Mouse (Mus musculus) lung, adult 2 months (tissue): ENCODE data around the gene Dido1.

Source experiments
- CTCF ChIP-seq: fragments of 200-500 bp; IDR thresholded peaks from 2 replicates; pipeline ENCODE4 v1.5.1; 2011; ENCODE audit warnings: mild to moderate bottlenecking, low read length, control low read depth; ENCODE audit not compliant: insufficient read depth
- POLR2A ChIP-seq: fragments of 200-500 bp; IDR thresholded peaks from 2 replicates; pipeline ENCODE4 v1.6.1; 2011; ENCODE audit warnings: low read depth, mild to moderate bottlenecking, control low read depth, low read length, borderline replicate concordance; ENCODE audit errors: extremely low read depth

GRCm38 (mm10) chr2:180743321-180743720 lies 33.5 kb upstream of the Dido1 start:
- no peak for TF ChIP-seq CTCF
- no peak for TF ChIP-seq POLR2A
